Mouse (Mus musculus) G1E (cell line): Measurements from ENCODE around the gene Pdpr.

Experiments used
- CTCF ChIP-seq: IDR thresholded peaks from 2 replicates; pipeline ENCODE4 v1.5.1; 2012; ENCODE audit warnings: low read depth, low read length, inconsistent platforms, mixed read lengths
- GATA1 ChIP-seq: IDR thresholded peaks from 2 replicates; pipeline ENCODE4 v1.6.1; 2012; ENCODE audit warnings: borderline replicate concordance, low read length, inconsistent platforms, mixed read lengths
- TAL1 ChIP-seq: conservative IDR thresholded peaks from 2 replicates; pipeline ENCODE4 v1.6.1; 2012; ENCODE audit warnings: low read depth, low read length, inconsistent platforms, mixed read lengths

DNA sequence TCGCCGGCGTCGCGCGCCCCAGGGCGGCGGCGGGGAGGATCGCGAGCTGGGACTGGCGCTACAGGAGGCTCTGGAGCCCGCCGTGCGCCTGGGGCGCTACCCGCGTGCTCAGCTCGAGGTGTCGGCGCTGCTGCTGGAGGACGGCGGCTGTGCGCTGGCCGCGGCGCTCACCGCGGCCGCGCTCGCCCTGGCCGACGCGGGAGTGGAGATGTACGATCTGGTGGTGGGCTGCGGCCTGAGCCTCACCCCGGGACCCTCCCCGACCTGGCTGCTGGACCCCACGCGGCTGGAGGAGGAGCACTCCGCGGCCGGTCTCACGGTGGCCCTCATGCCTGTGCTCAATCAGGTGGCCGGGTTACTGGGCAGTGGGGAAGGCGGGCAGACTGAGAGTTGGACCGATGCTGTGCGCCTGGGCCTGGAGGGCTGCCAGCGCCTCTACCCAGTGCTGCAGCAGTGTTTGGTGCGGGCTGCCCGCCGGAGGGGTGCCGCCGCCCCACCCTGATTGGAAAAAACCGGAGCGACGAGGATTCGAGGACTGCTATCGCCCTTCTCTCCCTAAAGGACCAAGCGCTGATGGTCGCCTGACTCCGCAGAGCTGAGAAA, 37.6 kb upstream of the Pdpr start:
- TF ChIP-seq CTCF (no peak), GATA1 (no peak), TAL1 (no peak)
